Mouse (Mus musculus): ENCODE measurements at regions not wholly inside any gene's neighbourhood (a gene's known extent, or its start where the extent isn't known, plus 50 kb on each side); places are given as distances from the start of the nearest gene placed in this dataset.

- Histone ChIP-seq H3K9ac (ENCODE audit: control insufficient read depth, low read depth, low read length, poor library complexity, severe bottlenecking) (no peak overlapping the region), H3K4me1 (ENCODE audit: control insufficient read depth in 1 of 2, insufficient read depth in 2 of 2, low read length in 2 of 2) (no peaks in the 10 kb centered on the region), H3K79me2 (ENCODE audit: control insufficient read depth, insufficient read depth, low read length, poor library complexity) (no peaks in the 10 kb centered on the region), H3K27ac (ENCODE audit: control insufficient read depth, low read depth, low read length) (no peak overlapping the region), H3K9me3 (replicated peaks; ENCODE audit: insufficient read depth, low read length) (no peaks in the 10 kb centered on the region), H3K4me3 (ENCODE audit: control insufficient read depth in 1 of 2, insufficient read depth in 1 of 2, low read depth in 2 of 2, low read length in 2 of 2) (no peak overlapping the region), H3K36me3 (ENCODE audit: control insufficient read depth in 1 of 2, insufficient read depth in 2 of 2, low read length in 2 of 2) (no peaks in the 10 kb centered on the region), H3K27me3 (ENCODE audit: control insufficient read depth in 1 of 2, insufficient read depth in 2 of 2, low read length in 2 of 2) (no peaks in the 10 kb centered on the region)
- DNase-seq (ENCODE audit: low read depth, low spot score) = no peak
- no peak for TF ChIP-seq TAL1 (IDR thresholded peaks at IDR 0.05; ENCODE audit: low read length)
- TF ChIP-seq TBP (IDR thresholded peaks at IDR 0.05; ENCODE audit: low read depth, low read length) = no peak
These were observed 183.6 kb upstream of the Ercc4 start for GRCm38 (mm10) chr16:12925931-12926330.

- Histone ChIP-seq H3K9me3 (replicated peaks; ENCODE audit: insufficient read depth, low read length) (no peaks in the 10 kb centered on the region), H3K36me3 (ENCODE audit: control insufficient read depth in 1 of 2, insufficient read depth in 2 of 2, low read length in 2 of 2) (no peaks in the 10 kb centered on the region), H3K27ac (ENCODE audit: control insufficient read depth, low read depth, low read length) (no peak overlapping the region), H3K27me3 (ENCODE audit: control insufficient read depth in 1 of 2, insufficient read depth in 2 of 2, low read length in 2 of 2) (no peaks in the 10 kb centered on the region), H3K4me3 (ENCODE audit: control insufficient read depth in 1 of 2, insufficient read depth in 1 of 2, low read depth in 2 of 2, low read length in 2 of 2) (no peak overlapping the region), H3K79me2 (ENCODE audit: control insufficient read depth, insufficient read depth, low read length, poor library complexity) (no peaks in the 10 kb centered on the region), H3K9ac (ENCODE audit: control insufficient read depth, low read depth, low read length, poor library complexity, severe bottlenecking) (no peak overlapping the region), H3K4me1 (ENCODE audit: control insufficient read depth in 1 of 2, insufficient read depth in 2 of 2, low read length in 2 of 2) (no peaks in the 10 kb centered on the region)
- DNase-seq (ENCODE audit: low read depth, low spot score) = no peak
- TF ChIP-seq USF1 (IDR thresholded peaks at IDR 0.05; ENCODE audit: low read depth, low read length) (no peak), NELFE (IDR thresholded peaks at IDR 0.05; ENCODE audit: low read depth, low read length) (no peak)
These were observed 178.4 kb upstream of the Ercc4 start for GRCm38 (mm10) chr16:12931111-12931510.

GRCm38 (mm10) chr16:12932959-12933358 lies 176.5 kb upstream of the Ercc4 start:
- TF ChIP-seq ZC3H11A (IDR thresholded peaks at IDR 0.05; ENCODE audit: low read depth, low read length) (no peak), CTCF (IDR thresholded peaks at IDR 0.05 in 2 of 3, conservative IDR thresholded peaks at IDR 0.05 in 1 of 3; ENCODE audit: control insufficient read depth in 1 of 3, insufficient read depth in 1 of 3, low read depth in 2 of 3, low read length in 3 of 3, poor library complexity in 1 of 3, severe bottlenecking in 1 of 3) (no peak), JUND (IDR thresholded peaks at IDR 0.05; ENCODE audit: low read depth, low read length) (no peak), MAX (IDR thresholded peaks at IDR 0.05; ENCODE audit: low read length) (no peak), RCOR1 (IDR thresholded peaks at IDR 0.05; ENCODE audit: low read depth, low read length) (no peak), POLR2A (IDR thresholded peaks at IDR 0.05; ENCODE audit: control insufficient read depth in 1 of 2, insufficient read depth in 1 of 2, low read depth in 1 of 2, low read length in 2 of 2, poor library complexity in 1 of 2) (no peak)
- Histone ChIP-seq H3K9ac (ENCODE audit: control insufficient read depth, low read depth, low read length, poor library complexity, severe bottlenecking) (no peak overlapping the region), H3K79me2 (ENCODE audit: control insufficient read depth, insufficient read depth, low read length, poor library complexity) (no peaks in the 10 kb centered on the region), H3K9me3 (replicated peaks; ENCODE audit: insufficient read depth, low read length) (no peaks in the 10 kb centered on the region), H3K4me1 (ENCODE audit: control insufficient read depth in 1 of 2, insufficient read depth in 2 of 2, low read length in 2 of 2) (no peaks in the 10 kb centered on the region), H3K4me3 (ENCODE audit: control insufficient read depth in 1 of 2, insufficient read depth in 1 of 2, low read depth in 2 of 2, low read length in 2 of 2) (no peak overlapping the region), H3K27ac (ENCODE audit: control insufficient read depth, low read depth, low read length) (no peak overlapping the region), H3K27me3 (ENCODE audit: control insufficient read depth in 1 of 2, insufficient read depth in 2 of 2, low read length in 2 of 2) (no peaks in the 10 kb centered on the region), H3K36me3 (ENCODE audit: control insufficient read depth in 1 of 2, insufficient read depth in 2 of 2, low read length in 2 of 2) (no peaks in the 10 kb centered on the region)
- no peak for DNase-seq (ENCODE audit: low read depth, low spot score)

- no peak for DNase-seq (ENCODE audit: low read depth, low spot score)
- H3K4me3 ChIP-seq (ENCODE audit: control insufficient read depth in 1 of 2, insufficient read depth in 1 of 2, low read depth in 2 of 2, low read length in 2 of 2) = no peak overlapping the region
- TF ChIP-seq HCFC1 (IDR thresholded peaks at IDR 0.05; ENCODE audit: low read depth, low read length) (no peak), JUND (IDR thresholded peaks at IDR 0.05; ENCODE audit: low read depth, low read length) (no peak), NELFE (IDR thresholded peaks at IDR 0.05; ENCODE audit: low read depth, low read length) (no peak), RAD21 (IDR thresholded peaks at IDR 0.05; ENCODE audit: low read depth, low read length) (no peak), NRF1 (IDR thresholded peaks at IDR 0.05; ENCODE audit: insufficient read depth, low read depth, low read length, poor library complexity, severe bottlenecking) (no peak), USF2 (IDR thresholded peaks at IDR 0.05; ENCODE audit: borderline replicate concordance in 1 of 2, insufficient read depth in 1 of 2, low read depth in 1 of 2, low read length in 2 of 2) (no peak), SMC3 (IDR thresholded peaks at IDR 0.05; ENCODE audit: low read depth, low read length) (no peak), RCOR1 (IDR thresholded peaks at IDR 0.05; ENCODE audit: low read depth, low read length) (no peak), MXI1 (IDR thresholded peaks at IDR 0.05; ENCODE audit: low read depth, low read length) (no peak), GATA1 (IDR thresholded peaks at IDR 0.05; ENCODE audit: low read depth, low read length) (no peak), ZKSCAN1 (IDR thresholded peaks at IDR 0.05; ENCODE audit: low read depth, low read length) (no peak), TAL1 (IDR thresholded peaks at IDR 0.05; ENCODE audit: low read length) (no peak), ZNF384 (IDR thresholded peaks at IDR 0.05; ENCODE audit: low read depth, low read length) (no peak), EP300 (IDR thresholded peaks at IDR 0.05; ENCODE audit: low read depth in 1 of 2, low read length in 2 of 2) (no peak)
- no peaks in the 10 kb centered on the region for H3K79me2 ChIP-seq (ENCODE audit: control insufficient read depth, insufficient read depth, low read length, poor library complexity)
- H3K9ac ChIP-seq (ENCODE audit: control insufficient read depth, low read depth, low read length, poor library complexity, severe bottlenecking) = no peak overlapping the region
- H3K4me1 ChIP-seq (ENCODE audit: control insufficient read depth in 1 of 2, insufficient read depth in 2 of 2, low read length in 2 of 2) = no peaks in the 10 kb centered on the region
- no peak overlapping the region for H3K27ac ChIP-seq (ENCODE audit: control insufficient read depth, low read depth, low read length)
- H3K9me3 ChIP-seq (replicated peaks; ENCODE audit: insufficient read depth, low read length) = no peaks in the 10 kb centered on the region
- H3K36me3 ChIP-seq (ENCODE audit: control insufficient read depth in 1 of 2, insufficient read depth in 2 of 2, low read length in 2 of 2) = no peaks in the 10 kb centered on the region
- H3K27me3 ChIP-seq (ENCODE audit: control insufficient read depth in 1 of 2, insufficient read depth in 2 of 2, low read length in 2 of 2) = no peaks in the 10 kb centered on the region
These were observed 174.9 kb upstream of the Ercc4 start for GRCm38 (mm10) chr16:12934586-12934985.
